Mouse (Mus musculus) CH12.LX (cell line): ENCODE measurements around the gene Snrpd3. TPM values are rescaled to one million over a fixed set of nuclear protein-coding genes. Genes with fewer than 3 reads are reported as not detected.

Source experiments
- DNase-seq: peaks from one replicate; pipeline ENCODE4 v3.0.0-alpha.2; 2013; ENCODE audit errors: extremely low read depth
- H3K27ac ChIP-seq: 2 replicates; pipeline ENCODE4 v1.5.1; 2012; ENCODE audit warnings: low read depth, mild to moderate bottlenecking, control low read depth, moderate library complexity; ENCODE audit not compliant: insufficient read depth
- H3K27me3 ChIP-seq: replicated peaks from 2 replicates; pipeline ENCODE3; 2012; ENCODE audit warnings: inconsistent platforms
- H3K36me3 ChIP-seq, 2 experiments: replicated peaks in 1 of 2; 2 replicates each; pipeline versions ENCODE3 to v1.6.1; 2012; ENCODE audit warnings: inconsistent platforms in 1 of 2, low read length in 1 of 2, mild to moderate bottlenecking in 1 of 2, mixed read lengths in 1 of 2, moderate library complexity in 1 of 2; ENCODE audit not compliant: control insufficient read depth in 1 of 2, insufficient read depth in 1 of 2
- H3K4me1 ChIP-seq, 2 experiments: 2 replicates each; pipeline ENCODE4 v1.6.1; 2012; ENCODE audit warnings: inconsistent platforms in 1 of 2, moderate library complexity in 1 of 2; ENCODE audit not compliant: insufficient read depth in 2 of 2, control insufficient read depth in 1 of 2
- H3K4me2 ChIP-seq: 2 replicates; pipeline ENCODE4 v1.6.1; 2012; ENCODE audit warnings: low read depth, mild to moderate bottlenecking, control low read depth; ENCODE audit not compliant: poor library complexity, insufficient read depth, severe bottlenecking
- H3K4me3 ChIP-seq, 3 experiments: fragments of 150-350 bp in 1 of 3; sonication (generic) in 1 of 3; replicated peaks in 1 of 3; 2 replicates each; pipeline versions ENCODE3 to v1.5.1; 2011 to 2012; ENCODE audit warnings: low read depth in 2 of 3, low read length in 2 of 3, mild to moderate bottlenecking in 2 of 3, moderate library complexity in 2 of 3, control low read depth in 1 of 3, improper control_type of control experiment in 1 of 3, inconsistent platforms in 1 of 3, mixed read lengths in 1 of 3; ENCODE audit not compliant: poor library complexity in 1 of 3
- H3K79me2 ChIP-seq: replicated peaks from 2 replicates; pipeline ENCODE4 v1.6.1; 2012; ENCODE audit warnings: mild to moderate bottlenecking, moderate library complexity; ENCODE audit not compliant: control insufficient read depth, poor library complexity, insufficient read depth, severe bottlenecking; ENCODE audit errors: extremely low read depth
- H3K9ac ChIP-seq: 2 replicates; pipeline ENCODE4 v1.6.1; 2012; ENCODE audit warnings: low read depth, mild to moderate bottlenecking, control low read depth, moderate library complexity; ENCODE audit not compliant: insufficient read depth
- H3K9me3 ChIP-seq: replicated peaks from 2 replicates; pipeline ENCODE3; 2012; ENCODE audit warnings: low read length, inconsistent platforms, mixed read lengths
- BHLHE40 ChIP-seq: IDR thresholded peaks from 2 replicates; pipeline ENCODE4 v1.6.1; 2011; ENCODE audit warnings: mild to moderate bottlenecking, low read depth, low read length, improper control_type of control experiment
- E2F4 ChIP-seq: IDR thresholded peaks from 2 replicates; pipeline ENCODE4 v1.6.1; 2011; ENCODE audit warnings: low read depth, low read length, improper control_type of control experiment; ENCODE audit not compliant: insufficient replicate concordance
- ELF1 ChIP-seq: IDR thresholded peaks from 2 replicates; pipeline ENCODE4 v1.6.1; 2014; ENCODE audit warnings: low read depth, mild to moderate bottlenecking, inconsistent platforms, low read length, improper control_type of control experiment
- EP300 ChIP-seq: IDR thresholded peaks from 2 replicates; pipeline ENCODE4 v1.6.1; 2011; ENCODE audit warnings: low read length, improper control_type of control experiment
- ETS1 ChIP-seq: conservative IDR thresholded peaks from 2 replicates; pipeline ENCODE4 v1.6.1; 2012; ENCODE audit warnings: low read depth, mild to moderate bottlenecking, inconsistent platforms, low read length, improper control_type of control experiment, moderate library complexity
- GABPA ChIP-seq: IDR thresholded peaks from 2 replicates; pipeline ENCODE4 v1.6.1; 2012; ENCODE audit warnings: low read depth, low read length, improper control_type of control experiment, inconsistent platforms; ENCODE audit not compliant: insufficient replicate concordance
- IRF4 ChIP-seq: IDR thresholded peaks from 2 replicates; pipeline ENCODE4 v1.6.1; 2014; ENCODE audit warnings: low read depth, mild to moderate bottlenecking, inconsistent platforms, low read length, improper control_type of control experiment
- MAX ChIP-seq: IDR thresholded peaks from 2 replicates; pipeline ENCODE4 v1.6.1; 2011; ENCODE audit warnings: low read length, improper control_type of control experiment
- MEF2A ChIP-seq: IDR thresholded peaks from 2 replicates; pipeline ENCODE4 v1.6.1; 2014; ENCODE audit warnings: low read depth, mild to moderate bottlenecking, inconsistent platforms, low read length, improper control_type of control experiment, borderline replicate concordance
- MXI1 ChIP-seq: IDR thresholded peaks from 2 replicates; pipeline ENCODE4 v1.6.1; 2011; ENCODE audit warnings: mild to moderate bottlenecking, low read depth, low read length, improper control_type of control experiment
- NELFE ChIP-seq: IDR thresholded peaks from 2 replicates; pipeline ENCODE4 v1.6.1; 2011; ENCODE audit warnings: low read depth, low read length, improper control_type of control experiment
- SMC3 ChIP-seq: IDR thresholded peaks from 2 replicates; pipeline ENCODE4 v1.6.1; 2011; ENCODE audit warnings: low read depth, low read length, improper control_type of control experiment
- TCF12 ChIP-seq: IDR thresholded peaks from 2 replicates; pipeline ENCODE4 v1.6.1; 2014; ENCODE audit warnings: low read depth, mild to moderate bottlenecking, inconsistent platforms, low read length, improper control_type of control experiment
- USF1 ChIP-seq: IDR thresholded peaks from 2 replicates; pipeline ENCODE4 v1.6.1; 2014; ENCODE audit warnings: low read depth, mild to moderate bottlenecking, inconsistent platforms, low read length, improper control_type of control experiment
- USF2 ChIP-seq: conservative IDR thresholded peaks from 2 replicates; pipeline ENCODE4 v1.6.1; 2011; ENCODE audit warnings: low read depth, low read length, improper control_type of control experiment
- ZC3H11A ChIP-seq: IDR thresholded peaks from 2 replicates; pipeline ENCODE4 v1.6.1; 2012; ENCODE audit warnings: low read depth, mild to moderate bottlenecking, inconsistent platforms, low read length, improper control_type of control experiment
- dilution Hi-C: fragments of 300-500 bp; cut with MboI; formaldehyde crosslinking; loops from 2 replicates; pipeline ENCODE4 v1.14.3; 2020; ENCODE audit warnings: low sequenced_read_pairs; ENCODE audit not compliant: extremely low pct_unique_long_range_greater_than_20kb, extremely low pct_ligation_motif_present
- in situ Hi-C: fragments of 300-500 bp; cut with MboI; formaldehyde crosslinking; loops from 3 replicates; pipeline ENCODE4 v1.14.3; 2019; ENCODE audit warnings: low sequenced_read_pairs, low pct_ligation_motif_present, low pct_unique_long_range_greater_than_20kb, mixed read lengths
- polyA plus RNA-seq: library from polyadenylated mRNA; unstranded; fragments of >175 nt; gene quantifications from 2 replicates; pipeline ENCODE4 v1.2.1, GENCODE M21; 2012; ENCODE audit warnings: low read depth; ENCODE audit not compliant: insufficient read length
- total RNA-seq, 2 experiments: library from RNA; depleted of rRNA; stranded (reverse); fragments of 300-350 nt in 1 of 2; fragments of >200 nt in 1 of 2; gene quantifications; 2 replicates each; pipeline ENCODE4 v1.2.3; 2012 to 2014

The Snrpd3 gene
- total and polyA plus RNA-seq, 3 experiments: 57.8 to 554 (median 101) TPM

DNA sequence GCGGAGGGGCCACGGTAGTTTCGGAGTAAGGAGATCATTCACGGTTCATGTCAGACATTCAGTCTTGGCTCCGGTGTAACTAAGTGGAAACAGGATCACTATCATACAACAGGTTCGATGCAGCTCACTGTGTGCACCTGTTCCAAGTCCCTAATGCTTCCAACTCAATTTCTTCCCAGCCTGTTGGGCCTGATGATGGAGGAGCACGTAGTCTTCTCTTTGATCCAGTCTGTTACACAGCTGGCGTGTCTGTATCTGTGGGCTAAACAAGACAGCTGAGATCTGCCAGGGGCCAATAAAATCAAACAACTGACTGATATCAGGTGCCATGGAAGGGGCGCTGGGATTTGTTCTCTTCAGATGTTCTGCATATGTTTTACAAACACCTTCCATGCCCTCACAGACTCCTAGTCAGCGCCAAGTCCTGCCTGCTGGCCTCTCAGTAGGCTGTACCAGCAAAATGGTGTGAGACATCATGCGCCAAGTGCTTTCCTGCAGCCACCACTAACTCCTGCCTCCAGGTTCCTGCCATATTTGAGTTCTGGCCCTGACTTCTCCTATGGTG is 34.4 kb upstream of the Snrpd3 start:
- peaks cover 10 to 30% of the 10 kb centered on the region in 2 experiments for H3K4me1 ChIP-seq
- H3K27ac ChIP-seq: no peak overlapping the region
- no peak for DNase-seq
- dilution Hi-C loops (no loop called here), in situ Hi-C loops (loop anchor here (5.0 to 10.0 kb wide), 2 partner anchors 36 to 218 kb away; no protein-coding TSS in a partner anchor)
- no peaks in the 10 kb centered on the region for H3K27me3 ChIP-seq
- TF ChIP-seq NELFE: no peak
- TF ChIP-seq BHLHE40: no peak
- no peak for TF ChIP-seq E2F4
- TF ChIP-seq IRF4: no peak
- TF ChIP-seq GABPA: no peak
- no peak for TF ChIP-seq USF1
- TF ChIP-seq MEF2A: no peak
- H3K4me3 ChIP-seq: no peak overlapping the region
- H3K9ac ChIP-seq: no peak overlapping the region
- H3K4me2 ChIP-seq: no peak overlapping the region
- H3K79me2 ChIP-seq: no peaks in the 10 kb centered on the region
- no peaks in the 10 kb centered on the region for H3K9me3 ChIP-seq
- no peaks in the 10 kb centered on the region for H3K36me3 ChIP-seq

- no peak overlapping the region for H3K4me2 ChIP-seq
- no peaks in the 10 kb centered on the region for H3K79me2 ChIP-seq
- no peaks in the 10 kb centered on the region for H3K9me3 ChIP-seq
- H3K36me3 ChIP-seq: no peaks in the 10 kb centered on the region
- in situ Hi-C loops: loop anchor here (5.0 to 10.0 kb wide), 2 partner anchors 37 to 219 kb away; no protein-coding TSS in a partner anchor
- TF ChIP-seq TCF12: no peak
- TF ChIP-seq GABPA: no peak
- no peak for TF ChIP-seq SMC3
- TF ChIP-seq MXI1: no peak
- TF ChIP-seq USF2: no peak
- no peak for TF ChIP-seq E2F4
- TF ChIP-seq ZC3H11A: no peak
- no peak for TF ChIP-seq MAX
- TF ChIP-seq, all 38 proteins: peak for 0
- DNase-seq: no peak
- dilution Hi-C loops: no loop called here
- Histone ChIP-seq H3K4me1 (peaks cover 10 to 30% of the 10 kb centered on the region in 2 experiments), H3K9ac (no peak overlapping the region), H3K4me3 (no peak overlapping the region), H3K27ac (no peak overlapping the region), H3K27me3 (no peaks in the 10 kb centered on the region)
These were observed 33.3 kb upstream of the Snrpd3 start for GRCm38 (mm10) chr10:75484066-75484465.

DNA sequence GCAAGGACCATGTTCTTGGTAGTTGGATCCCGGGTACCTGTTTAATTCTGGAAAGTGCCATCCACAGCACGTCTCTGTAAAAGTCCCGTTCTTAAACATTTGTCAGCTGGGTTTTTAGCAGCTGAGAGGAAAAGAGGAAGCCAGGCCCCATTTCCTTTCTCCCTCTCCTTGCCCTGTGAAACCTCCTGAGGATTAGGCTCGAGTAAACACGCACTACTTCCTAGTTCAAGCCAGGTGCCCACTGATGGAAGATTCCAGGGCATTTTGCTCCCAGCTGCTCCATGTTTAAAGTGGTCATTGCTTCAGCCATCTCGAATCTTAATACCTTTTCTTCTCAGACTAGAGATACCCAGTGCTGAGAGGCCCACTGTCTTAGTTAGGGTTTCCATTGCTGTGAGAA is 32.6 kb upstream of the Snrpd3 start:
- dilution Hi-C loops (no loop called here), in situ Hi-C loops (loop anchor here (5.0 to 10.0 kb wide), 3 partner anchors 37 to 220 kb away; partner anchors contain the start of gene Adora2a)

More for the DNA sequence above, 32.6 kb upstream of the Snrpd3 start:
- H3K36me3 ChIP-seq: no peaks in the 10 kb centered on the region
- H3K4me2 ChIP-seq: no peak overlapping the region
- no peaks in the 10 kb centered on the region for H3K27me3 ChIP-seq
- peaks cover 12 to 32% of the 10 kb centered on the region in 2 experiments for H3K4me1 ChIP-seq
- peak; percentile 17; the same call in 1 of the 2 replicates for TF ChIP-seq ELF1
- TF ChIP-seq EP300: 0 out of 2 replicates have a peak, but pooled peaks have one; percentile 19
- peak; percentile 48; the same call in 1 of the 2 replicates for TF ChIP-seq ETS1
- TF ChIP-seq ZC3H11A: no peak
- no peaks in the 10 kb centered on the region for H3K79me2 ChIP-seq
- H3K4me3 ChIP-seq: no peak overlapping the region
- H3K9me3 ChIP-seq: no peaks in the 10 kb centered on the region
- DNase-seq: no peak
- H3K27ac ChIP-seq: no peak overlapping the region
- no peak overlapping the region for H3K9ac ChIP-seq
